Mouse (Mus musculus) C2C12 (cell line): ENCODE results near the gene Prr14l.

ENCODE experiments used
- CEBPB ChIP-seq: IDR thresholded peaks from one replicate; pipeline ENCODE4 v1.6.1; 2011; ENCODE audit warnings: low read depth, mild to moderate bottlenecking, control low read depth, moderate library complexity
- CTCF ChIP-seq: IDR thresholded peaks from one replicate; pipeline ENCODE4 v1.5.1; 2011; ENCODE audit not compliant: control insufficient read depth, insufficient read depth, insufficient read length
- MAX ChIP-seq: IDR thresholded peaks from one replicate; pipeline ENCODE4 v1.6.1; 2011; ENCODE audit warnings: mild to moderate bottlenecking, control low read depth
- MYOD1 ChIP-seq: IDR thresholded peaks from one replicate; pipeline ENCODE4 v1.6.1; 2011; ENCODE audit warnings: low read depth; ENCODE audit not compliant: control insufficient read depth, insufficient read length
- USF1 ChIP-seq: IDR thresholded peaks from one replicate; pipeline ENCODE4 v1.6.1; 2011; ENCODE audit warnings: low read depth, mild to moderate bottlenecking, control low read depth, moderate library complexity

DNA sequence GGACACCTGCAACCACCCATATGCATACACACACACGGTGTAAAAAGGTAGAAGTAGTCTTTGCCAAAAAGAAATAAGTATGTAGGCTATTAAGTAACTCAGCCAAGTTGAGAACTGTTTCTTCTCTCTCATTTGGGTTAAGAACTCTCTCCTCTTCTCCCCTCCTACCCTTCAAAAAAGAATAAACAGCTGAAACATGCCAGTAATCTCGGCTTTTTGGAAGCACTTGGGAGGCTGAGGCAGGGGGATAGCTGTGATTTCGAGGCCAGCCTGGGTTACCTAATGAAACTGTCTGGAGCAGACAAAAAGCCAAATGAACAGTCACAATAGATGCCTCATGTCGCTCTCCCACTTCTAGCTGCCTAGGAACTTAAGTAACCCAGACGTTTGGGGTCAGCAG, 69.3 kb downstream of the Prr14l start:
- no peak for TF ChIP-seq CTCF
- TF ChIP-seq MAX: no peak
- no peak for TF ChIP-seq USF1
- no peak for TF ChIP-seq CEBPB
- TF ChIP-seq MYOD1: no peak
